Mouse (Mus musculus): ENCODE data around the gene Ppm1h.

GRCm38 (mm10) chr10:122765521-122765920 lies 87.0 kb downstream of the Ppm1h start:
- TF ChIP-seq CTCF (IDR thresholded peaks at IDR 0.05 in 2 of 3, conservative IDR thresholded peaks at IDR 0.05 in 1 of 3; ENCODE audit: control insufficient read depth in 1 of 3, insufficient read depth in 1 of 3, low read depth in 2 of 3, low read length in 3 of 3, poor library complexity in 1 of 3, severe bottlenecking in 1 of 3) (no peak), MAFK (IDR thresholded peaks at IDR 0.05; ENCODE audit: borderline replicate concordance, low read depth, low read length) (no peak), EP300 (IDR thresholded peaks at IDR 0.05; ENCODE audit: low read depth in 1 of 2, low read length in 2 of 2) (no peak), GATA1 (IDR thresholded peaks at IDR 0.05; ENCODE audit: low read depth, low read length) (no peak), MYB (IDR thresholded peaks at IDR 0.05; ENCODE audit: low read depth, low read length) (no peak), MAZ (IDR thresholded peaks at IDR 0.05; ENCODE audit: low read depth, low read length) (no peak), POLR2A (IDR thresholded peaks at IDR 0.05; ENCODE audit: control insufficient read depth in 1 of 2, insufficient read depth in 1 of 2, low read depth in 1 of 2, low read length in 2 of 2, poor library complexity in 1 of 2) (no peak), RCOR1 (IDR thresholded peaks at IDR 0.05; ENCODE audit: low read depth, low read length) (no peak), RAD21 (IDR thresholded peaks at IDR 0.05; ENCODE audit: low read depth, low read length) (no peak), ZMIZ1 (IDR thresholded peaks at IDR 0.05; ENCODE audit: low read depth, low read length) (no peak), CHD1 (IDR thresholded peaks at IDR 0.05; ENCODE audit: low read depth, low read length) (no peak), SMC3 (IDR thresholded peaks at IDR 0.05; ENCODE audit: low read depth, low read length) (no peak), USF2 (IDR thresholded peaks at IDR 0.05; ENCODE audit: borderline replicate concordance in 1 of 2, insufficient read depth in 1 of 2, low read depth in 1 of 2, low read length in 2 of 2) (no peak)
